Mouse (Mus musculus) stomach, postnatal 0 days (tissue): ENCODE measurements at regions not wholly inside any gene's neighbourhood (a gene's known extent, or its start where the extent isn't known, plus 50 kb on each side); places are given as distances from the start of the nearest gene placed in this dataset.

Source experiments
- CTCF ChIP-seq: IDR thresholded peaks from 2 replicates; pipeline ENCODE4 v1.5.1; 2016; ENCODE audit warnings: antibody characterized with exemption, low read depth, mild to moderate bottlenecking, moderate library complexity
- EP300 ChIP-seq: optimal IDR thresholded peaks from 2 replicates; pipeline ENCODE3; 2016; ENCODE audit warnings: antibody characterized with exemption

GRCm38 (mm10) chr3:150384996-150385627, 1052.6 kb upstream of the Adgrl4 start:
- TF ChIP-seq CTCF, result peak; percentile 79
- no peak for TF ChIP-seq EP300
